Mouse (Mus musculus): ENCODE data around the gene Prdm1.

The Prdm1 gene

GRCm38 (mm10) chr10:44456757-44457595, 71.3 kb downstream of the Prdm1 start:
- no peak for DNase-seq (ENCODE audit: low spot score)

- DNase-seq (ENCODE audit: low spot score), result no peak
Measured at GRCm38 (mm10) chr10:44454753-44455152, 73.5 kb downstream of the Prdm1 start.

- DNase-seq (ENCODE audit: low spot score), result no peak
Measured at GRCm38 (mm10) chr10:44454111-44454510, 74.2 kb downstream of the Prdm1 start.

GRCm38 (mm10) chr10:44450835-44451234, 77.5 kb downstream of the Prdm1 start:
- DNase-seq (ENCODE audit: low spot score), result no peak

- no peak for DNase-seq (ENCODE audit: low spot score)
Measured at GRCm38 (mm10) chr10:44450108-44450507, 78.2 kb downstream of the Prdm1 start.

GRCm38 (mm10) chr10:44449666-44450065, 78.6 kb downstream of the Prdm1 start:
- DNase-seq (ENCODE audit: low spot score), result no peak

GRCm38 (mm10) chr10:44448165-44448564, 80.1 kb downstream of the Prdm1 start:
- peak; percentile 86 for DNase-seq (ENCODE audit: low spot score)

GRCm38 (mm10) chr10:44447406-44448139, 80.7 kb downstream of the Prdm1 start:
- DNase-seq (ENCODE audit: low spot score), result peak; percentile 61

GRCm38 (mm10) chr10:44447001-44447400, 81.3 kb downstream of the Prdm1 start:
- no peak for DNase-seq (ENCODE audit: low spot score)

- DNase-seq (ENCODE audit: low spot score), result no peak
Measured at GRCm38 (mm10) chr10:44444415-44444814, 83.9 kb downstream of the Prdm1 start.

GRCm38 (mm10) chr10:44443696-44444095, 84.6 kb downstream of the Prdm1 start:
- peak; percentile 45 for DNase-seq (ENCODE audit: low spot score)

GRCm38 (mm10) chr10:44439732-44440131, 88.6 kb downstream of the Prdm1 start:
- no peak for DNase-seq (ENCODE audit: low spot score)

- DNase-seq (ENCODE audit: low spot score), result no peak
Measured at GRCm38 (mm10) chr10:44437614-44438013, 90.7 kb downstream of the Prdm1 start.

GRCm38 (mm10) chr10:44435956-44436355, 92.3 kb downstream of the Prdm1 start:
- no peak for DNase-seq (ENCODE audit: low spot score)

GRCm38 (mm10) chr10:44434702-44435181, 93.6 kb downstream of the Prdm1 start:
- no peak for DNase-seq (ENCODE audit: low spot score)

GRCm38 (mm10) chr10:44432235-44432634, 96.1 kb downstream of the Prdm1 start:
- DNase-seq (ENCODE audit: low spot score), result no peak

- no peak for DNase-seq (ENCODE audit: low spot score)
Measured at GRCm38 (mm10) chr10:44431689-44432088, 96.6 kb downstream of the Prdm1 start.

- DNase-seq (ENCODE audit: low spot score), result peak; percentile 65
Measured at GRCm38 (mm10) chr10:44429177-44429888, 99.0 kb downstream of the Prdm1 start.

GRCm38 (mm10) chr10:44427891-44428361, 100.4 kb downstream of the Prdm1 start:
- no peak for DNase-seq (ENCODE audit: low spot score)

- no peak for DNase-seq (ENCODE audit: low spot score)
Measured at GRCm38 (mm10) chr10:44427426-44427825, 100.9 kb downstream of the Prdm1 start.

GRCm38 (mm10) chr10:44425013-44425412, 103.3 kb downstream of the Prdm1 start:
- DNase-seq (ENCODE audit: low spot score), result no peak

GRCm38 (mm10) chr10:44421896-44422295, 106.4 kb downstream of the Prdm1 start:
- DNase-seq (ENCODE audit: low spot score), result no peak

Measured in T-cell, adult 2 months (primary cell).